Mouse (Mus musculus): ENCODE results near the gene Lrrc26. TPM values are rescaled to one million over a fixed set of nuclear protein-coding genes. Genes with fewer than 3 reads are reported as not detected.
A peak's percentile ranks its signal among the peaks of the same experiment; 100 is the strongest.

The Lrrc26 gene
- polyA plus RNA-seq, 1 experiment from 2014 or later: not detected

GRCm38 (mm10) chr2:25298046-25298445 is 8.3 kb downstream of the Lrrc26 start:
- no peaks in the 10 kb centered on the region for H3K36me3 ChIP-seq (ENCODE audit: control insufficient read depth, insufficient read depth, low read length)
- no peak overlapping the region for H3K4me2 ChIP-seq (ENCODE audit: low read length)
- peaks cover 17% of the 10 kb centered on the region; the same call in 1 of the 2 replicates for H3K27me3 ChIP-seq (replicated peaks; ENCODE audit: control insufficient read depth, insufficient read depth, low read length)
- no peaks in the 10 kb centered on the region for H3K9me3 ChIP-seq (ENCODE audit: control insufficient read depth, low read length)
- H3K27ac ChIP-seq (ENCODE audit: low read depth): no peak overlapping the region
- no peak overlapping the region for H3K4me3 ChIP-seq (ENCODE audit: low read depth, low read length)
- ATAC-seq (replicated peaks; ENCODE audit: low FRiP score, low TSS enrichment, low read depth): no peak
- DNase-seq (ENCODE audit: low spot score): no peak
- H3K9ac ChIP-seq (ENCODE audit: low read length): no peak overlapping the region
- 82% methylated on average over 10 of the region's 10 CpGs for WGBS
- no peaks in the 10 kb centered on the region for H3K4me1 ChIP-seq (replicated peaks; ENCODE audit: control insufficient read depth, insufficient read depth, low read length)

GRCm38 (mm10) chr2:25303452-25303851 is 13.7 kb downstream of the Lrrc26 start:
- ATAC-seq (replicated peaks; ENCODE audit: low FRiP score, low TSS enrichment, low read depth) (no peak), DNase-seq (ENCODE audit: low spot score) (no peak)
- H3K27ac ChIP-seq (ENCODE audit: low read depth): no peak overlapping the region
- no peak overlapping the region for H3K4me3 ChIP-seq (ENCODE audit: low read depth, low read length)
- no peaks in the 10 kb centered on the region for H3K9me3 ChIP-seq (ENCODE audit: control insufficient read depth, low read length)
- WGBS: 73% methylated on average over 3 of the region's 3 CpGs
- no peaks in the 10 kb centered on the region for H3K36me3 ChIP-seq (ENCODE audit: control insufficient read depth, insufficient read depth, low read length)
- H3K4me2 ChIP-seq (ENCODE audit: low read length): no peak overlapping the region
- H3K27me3 ChIP-seq (replicated peaks; ENCODE audit: control insufficient read depth, insufficient read depth, low read length): peaks cover 44% of the 10 kb centered on the region
- peaks cover 3% of the 10 kb centered on the region; the same call in 1 of the 2 replicates for H3K4me1 ChIP-seq (replicated peaks; ENCODE audit: control insufficient read depth, insufficient read depth, low read length)
- no peak overlapping the region for H3K9ac ChIP-seq (ENCODE audit: low read length)

- Histone ChIP-seq H3K4me1 (replicated peaks; ENCODE audit: control insufficient read depth, insufficient read depth, low read length) (peaks cover 3% of the 10 kb centered on the region; the same call in 1 of the 2 replicates), H3K4me2 (ENCODE audit: low read length) (peak overlapping the region; percentile 80), H3K27ac (ENCODE audit: low read depth) (no peak overlapping the region), H3K9ac (ENCODE audit: low read length) (no peak overlapping the region), H3K4me3 (ENCODE audit: low read depth, low read length) (0 out of 2 replicates have a peak overlapping the region, but pooled peaks have one; percentile 42), H3K27me3 (replicated peaks; ENCODE audit: control insufficient read depth, insufficient read depth, low read length) (peaks cover 50% of the 10 kb centered on the region), H3K36me3 (ENCODE audit: control insufficient read depth, insufficient read depth, low read length) (no peaks in the 10 kb centered on the region), H3K9me3 (ENCODE audit: control insufficient read depth, low read length) (no peaks in the 10 kb centered on the region)
- WGBS: 70% methylated on average over 7 of the region's 7 CpGs
- ATAC-seq (replicated peaks; ENCODE audit: low FRiP score, low TSS enrichment, low read depth): no peak
- DNase-seq (ENCODE audit: low spot score): no peak
Measured at GRCm38 (mm10) chr2:25303931-25304656, 14.4 kb downstream of the Lrrc26 start.

GRCm38 (mm10) chr2:25304657-25305541 is 15.2 kb downstream of the Lrrc26 start:
- peak overlapping the region; percentile 80 for H3K4me2 ChIP-seq (ENCODE audit: low read length)
- peaks cover 3% of the 10 kb centered on the region; the same call in 1 of the 2 replicates for H3K4me1 ChIP-seq (replicated peaks; ENCODE audit: control insufficient read depth, insufficient read depth, low read length)
- ATAC-seq (replicated peaks; ENCODE audit: low FRiP score, low TSS enrichment, low read depth) (peak; percentile 66), DNase-seq (ENCODE audit: low spot score) (peak; percentile 72)
- 2% methylated on average over 45 of the region's 45 CpGs for WGBS
- no peak overlapping the region for H3K27ac ChIP-seq (ENCODE audit: low read depth)
- H3K27me3 ChIP-seq (replicated peaks; ENCODE audit: control insufficient read depth, insufficient read depth, low read length): peaks cover 56% of the 10 kb centered on the region
- peak overlapping the region; percentile 42 for H3K4me3 ChIP-seq (ENCODE audit: low read depth, low read length)
- H3K9me3 ChIP-seq (ENCODE audit: control insufficient read depth, low read length): no peaks in the 10 kb centered on the region
- peak overlapping the region; percentile 32; the same call in 1 of the 2 replicates for H3K9ac ChIP-seq (ENCODE audit: low read length)
- H3K36me3 ChIP-seq (ENCODE audit: control insufficient read depth, insufficient read depth, low read length): no peaks in the 10 kb centered on the region

- 53% methylated on average over 14 of the region's 14 CpGs for WGBS
- ATAC-seq (replicated peaks; ENCODE audit: low FRiP score, low TSS enrichment, low read depth) (no peak), DNase-seq (ENCODE audit: low spot score) (no peak)
- peaks cover 3% of the 10 kb centered on the region; the same call in 1 of the 2 replicates for H3K4me1 ChIP-seq (replicated peaks; ENCODE audit: control insufficient read depth, insufficient read depth, low read length)
- H3K4me3 ChIP-seq (ENCODE audit: low read depth, low read length): peak overlapping the region; percentile 42; the same call in 1 of the 2 replicates
- peaks cover 64% of the 10 kb centered on the region for H3K27me3 ChIP-seq (replicated peaks; ENCODE audit: control insufficient read depth, insufficient read depth, low read length)
- H3K27ac ChIP-seq (ENCODE audit: low read depth): no peak overlapping the region
- no peaks in the 10 kb centered on the region for H3K36me3 ChIP-seq (ENCODE audit: control insufficient read depth, insufficient read depth, low read length)
- no peaks in the 10 kb centered on the region for H3K9me3 ChIP-seq (ENCODE audit: control insufficient read depth, low read length)
- peak overlapping the region; percentile 80 for H3K4me2 ChIP-seq (ENCODE audit: low read length)
- no peak overlapping the region for H3K9ac ChIP-seq (ENCODE audit: low read length)
Measured at GRCm38 (mm10) chr2:25305587-25306359, 16.1 kb downstream of the Lrrc26 start.

GRCm38 (mm10) chr2:25310180-25310579 is 20.5 kb downstream of the Lrrc26 start:
- WGBS: 53% methylated on average over 10 of the region's 10 CpGs
- Histone ChIP-seq H3K4me3 (ENCODE audit: low read depth, low read length) (no peak overlapping the region), H3K27ac (ENCODE audit: low read depth) (no peak overlapping the region), H3K4me2 (ENCODE audit: low read length) (no peak overlapping the region), H3K27me3 (replicated peaks; ENCODE audit: control insufficient read depth, insufficient read depth, low read length) (peaks cover 83% of the 10 kb centered on the region), H3K9me3 (ENCODE audit: control insufficient read depth, low read length) (no peaks in the 10 kb centered on the region), H3K36me3 (ENCODE audit: control insufficient read depth, insufficient read depth, low read length) (no peaks in the 10 kb centered on the region), H3K9ac (ENCODE audit: low read length) (no peak overlapping the region), H3K4me1 (replicated peaks; ENCODE audit: control insufficient read depth, insufficient read depth, low read length) (peaks cover under 1% of the 10 kb centered on the region; the same call in 1 of the 2 replicates)
- no peak for DNase-seq (ENCODE audit: low spot score)
- no peak for ATAC-seq (replicated peaks; ENCODE audit: low FRiP score, low TSS enrichment, low read depth)

GRCm38 (mm10) chr2:25310969-25311368 is 21.3 kb downstream of the Lrrc26 start:
- H3K27ac ChIP-seq (ENCODE audit: low read depth): no peak overlapping the region
- DNase-seq (ENCODE audit: low spot score) (no peak), ATAC-seq (replicated peaks; ENCODE audit: low FRiP score, low TSS enrichment, low read depth) (no peak; the same call in 1 of the 2 replicates)
- peak overlapping the region; percentile 11; the same call in 1 of the 2 replicates for H3K4me3 ChIP-seq (ENCODE audit: low read depth, low read length)
- no peak overlapping the region for H3K9ac ChIP-seq (ENCODE audit: low read length)
- H3K4me1 ChIP-seq (replicated peaks; ENCODE audit: control insufficient read depth, insufficient read depth, low read length): no peaks in the 10 kb centered on the region
- no peaks in the 10 kb centered on the region for H3K9me3 ChIP-seq (ENCODE audit: control insufficient read depth, low read length)
- no peaks in the 10 kb centered on the region for H3K36me3 ChIP-seq (ENCODE audit: control insufficient read depth, insufficient read depth, low read length)
- WGBS: 2% methylated on average over 22 of the region's 22 CpGs
- H3K27me3 ChIP-seq (replicated peaks; ENCODE audit: control insufficient read depth, insufficient read depth, low read length): peaks cover 77% of the 10 kb centered on the region
- H3K4me2 ChIP-seq (ENCODE audit: low read length): peak overlapping the region; percentile 33

GRCm38 (mm10) chr2:25311491-25311891 is 21.8 kb downstream of the Lrrc26 start:
- ATAC-seq (replicated peaks; ENCODE audit: low FRiP score, low TSS enrichment, low read depth): peak; percentile 74
- Histone ChIP-seq H3K9ac (ENCODE audit: low read length) (no peak overlapping the region), H3K4me1 (replicated peaks; ENCODE audit: control insufficient read depth, insufficient read depth, low read length) (no peaks in the 10 kb centered on the region), H3K9me3 (ENCODE audit: control insufficient read depth, low read length) (no peaks in the 10 kb centered on the region), H3K4me3 (ENCODE audit: low read depth, low read length) (no peak overlapping the region), H3K36me3 (ENCODE audit: control insufficient read depth, insufficient read depth, low read length) (no peaks in the 10 kb centered on the region), H3K27ac (ENCODE audit: low read depth) (no peak overlapping the region), H3K4me2 (ENCODE audit: low read length) (peak overlapping the region; percentile 33), H3K27me3 (replicated peaks; ENCODE audit: control insufficient read depth, insufficient read depth, low read length) (peaks cover 78% of the 10 kb centered on the region)
- WGBS: 3% methylated on average over 11 of the region's 11 CpGs
- no peak for DNase-seq (ENCODE audit: low spot score)

All from intestine, embryonic 14.5 days (tissue).